Mouse (Mus musculus): Measurements from ENCODE around the gene Olfr25.

The Olfr25 gene

GRCm38 (mm10) chr9:38328760-38329159 lies at the start of gene Olfr25:
Gene Olfr25 (plus strand): TSS chr9:38329060.
- no peak for DNase-seq (ENCODE audit: low spot score in 2 of 2)

- no peak for DNase-seq (ENCODE audit: low spot score in 2 of 2)
Measured at GRCm38 (mm10) chr9:38290807-38291206, 38.1 kb upstream of the Olfr25 start, which contains the start of gene Olfr896-ps1. Gene Olfr896-ps1 (plus strand): TSS chr9:38291107.

GRCm38 (mm10) chr9:38348111-38348510 lies 19.3 kb downstream of the Olfr25 start, which contains the start of gene Olfr898:
Gene Olfr898 (plus strand): TSS chr9:38348411.
- no peak for DNase-seq (ENCODE audit: low spot score in 2 of 2)

GRCm38 (mm10) chr9:38366596-38366995 lies 37.7 kb downstream of the Olfr25 start, which contains the start of gene Olfr250:
Gene Olfr250 (plus strand): TSS chr9:38366896.
- no peak for DNase-seq (ENCODE audit: low spot score in 2 of 2)

GRCm38 (mm10) chr9:38376786-38377185 lies 47.9 kb downstream of the Olfr25 start, which contains the start of gene Olfr251:
Gene Olfr251 (plus strand): TSS chr9:38377086.
- no peak for DNase-seq (ENCODE audit: low spot score in 2 of 2)
